Mouse (Mus musculus): Measurements from ENCODE around the gene Sema3f. TPM values are rescaled to one million over a fixed set of nuclear protein-coding genes. Genes with fewer than 3 reads are reported as not detected.

Gene Sema3f
- polyA plus RNA-seq, 1 experiment = 88.1 TPM

GRCm38 (mm10) chr9:107657144-107657543 is 53.1 kb downstream of the Sema3f start:
- Histone ChIP-seq H3K4me1 (ENCODE audit: control insufficient read depth, insufficient read depth, low read length) (no peaks in the 10 kb centered on the region), H3K4me3 (ENCODE audit: insufficient read depth, low read length) (no peak overlapping the region), H3K27ac (ENCODE audit: insufficient read depth, low read length) (no peak overlapping the region)
- TF ChIP-seq POLR2A (IDR thresholded peaks at IDR 0.05; ENCODE audit: low read depth, low read length) = no peak
- TF ChIP-seq CTCF (IDR thresholded peaks at IDR 0.05; ENCODE audit: borderline replicate concordance, insufficient read depth, low read length) = no peak

GRCm38 (mm10) chr9:107654585-107654984 is 55.7 kb downstream of the Sema3f start:
- no peak for TF ChIP-seq CTCF (IDR thresholded peaks at IDR 0.05; ENCODE audit: borderline replicate concordance, insufficient read depth, low read length)
- TF ChIP-seq POLR2A (IDR thresholded peaks at IDR 0.05; ENCODE audit: low read depth, low read length) = no peak
- Histone ChIP-seq H3K27ac (ENCODE audit: insufficient read depth, low read length) (no peak overlapping the region), H3K4me1 (ENCODE audit: control insufficient read depth, insufficient read depth, low read length) (no peaks in the 10 kb centered on the region), H3K4me3 (ENCODE audit: insufficient read depth, low read length) (no peak overlapping the region)

DNA sequence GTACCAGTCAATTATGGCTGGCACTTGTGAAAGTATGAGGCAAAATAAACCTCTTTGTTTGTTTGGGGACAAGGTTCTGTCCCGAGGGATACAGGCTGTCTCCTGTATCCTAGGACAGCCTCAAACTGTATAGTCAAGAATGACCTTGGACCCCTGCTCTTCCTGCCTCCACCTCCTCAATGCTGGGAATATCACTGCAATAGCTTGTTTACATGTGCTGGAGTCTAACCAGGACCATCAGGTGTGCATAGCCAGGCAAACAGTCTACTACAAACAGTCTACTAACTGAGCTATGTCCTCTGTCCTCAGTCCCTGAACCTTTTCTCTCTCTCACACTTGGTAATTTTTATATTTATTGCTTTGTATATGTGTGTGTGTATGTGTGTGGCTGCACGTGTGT is 56.8 kb downstream of the Sema3f start:
- H3K27ac ChIP-seq (ENCODE audit: insufficient read depth, low read length) = no peak overlapping the region
- TF ChIP-seq CTCF (IDR thresholded peaks at IDR 0.05; ENCODE audit: borderline replicate concordance, insufficient read depth, low read length) = no peak
- no peak for TF ChIP-seq POLR2A (IDR thresholded peaks at IDR 0.05; ENCODE audit: low read depth, low read length)

DNA sequence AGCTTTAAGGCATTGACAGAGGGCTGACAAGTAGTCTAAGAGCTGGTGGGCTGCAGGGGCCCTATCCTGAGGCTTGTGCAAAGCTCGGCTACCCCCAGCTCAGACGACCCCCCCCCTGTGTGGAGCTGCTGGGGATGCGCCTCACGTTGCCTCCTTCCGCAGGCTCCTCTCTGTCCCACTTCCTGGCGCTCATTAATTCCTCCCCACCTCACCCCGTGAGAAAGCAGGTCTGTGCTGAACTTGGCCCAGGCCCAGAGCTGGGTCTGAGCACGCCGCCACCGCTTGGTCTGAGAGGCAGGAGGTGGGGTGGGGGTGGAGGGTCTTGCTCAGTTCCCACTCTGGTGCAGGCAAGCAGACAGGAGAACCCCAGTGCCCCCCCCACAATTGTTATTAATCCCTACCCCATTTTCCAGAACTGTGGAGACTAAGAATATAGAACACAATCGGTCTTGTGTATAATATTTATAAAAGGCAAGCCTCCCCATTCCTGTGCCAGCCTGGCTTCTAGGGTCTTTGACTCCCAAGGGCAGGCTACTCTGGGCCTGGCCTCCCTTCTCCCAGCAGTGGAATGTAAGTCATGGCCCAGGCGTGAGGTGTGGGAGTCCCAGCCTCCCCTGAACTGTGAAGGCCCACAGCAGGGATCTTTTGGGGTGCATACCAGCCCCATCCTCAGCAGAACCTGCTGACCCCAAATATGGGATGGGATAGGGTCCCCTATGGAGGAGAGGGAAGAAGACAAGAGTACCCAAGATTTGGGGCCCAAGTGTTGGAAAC is 59.4 kb downstream of the Sema3f start:
- Histone ChIP-seq H3K27ac (ENCODE audit: insufficient read depth, low read length) (no peak overlapping the region), H3K4me1 (ENCODE audit: control insufficient read depth, insufficient read depth, low read length) (no peaks in the 10 kb centered on the region), H3K4me3 (ENCODE audit: insufficient read depth, low read length) (no peak overlapping the region)
- TF ChIP-seq POLR2A (IDR thresholded peaks at IDR 0.05; ENCODE audit: low read depth, low read length) = no peak
- no peak for TF ChIP-seq CTCF (IDR thresholded peaks at IDR 0.05; ENCODE audit: borderline replicate concordance, insufficient read depth, low read length)

More for the DNA sequence above, 56.8 kb downstream of the Sema3f start:
- Histone ChIP-seq H3K4me3 (ENCODE audit: insufficient read depth, low read length) (no peak overlapping the region), H3K4me1 (ENCODE audit: control insufficient read depth, insufficient read depth, low read length) (no peaks in the 10 kb centered on the region)

DNA sequence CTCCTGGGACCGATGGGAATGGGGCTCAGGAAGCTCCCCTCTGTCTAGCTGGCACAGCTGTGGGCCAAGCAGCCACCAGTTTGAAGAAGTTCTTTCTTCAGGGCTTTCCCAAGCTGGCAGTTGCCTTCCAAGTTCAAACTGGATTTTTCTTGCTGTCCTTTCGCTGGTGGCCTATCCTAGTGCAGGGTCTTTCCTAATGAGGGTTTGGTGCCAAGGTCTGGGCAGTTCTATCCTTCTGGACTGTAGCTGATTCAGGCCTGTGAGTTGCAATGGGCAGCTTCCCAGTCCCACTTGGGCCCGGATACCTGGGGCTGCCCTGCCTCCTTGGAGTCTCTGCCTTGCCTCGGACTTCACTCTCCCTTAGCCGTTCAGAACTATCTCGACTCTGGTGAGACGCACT is 60.0 kb downstream of the Sema3f start:
- no peak for TF ChIP-seq POLR2A (IDR thresholded peaks at IDR 0.05; ENCODE audit: low read depth, low read length)
- TF ChIP-seq CTCF (IDR thresholded peaks at IDR 0.05; ENCODE audit: borderline replicate concordance, insufficient read depth, low read length) = no peak

GRCm38 (mm10) chr9:107648767-107649166 is 61.5 kb downstream of the Sema3f start:
- no peak overlapping the region for H3K4me3 ChIP-seq (ENCODE audit: insufficient read depth, low read length)

More for the DNA sequence above, 60.0 kb downstream of the Sema3f start:
- Histone ChIP-seq H3K4me3 (ENCODE audit: insufficient read depth, low read length) (no peak overlapping the region), H3K27ac (ENCODE audit: insufficient read depth, low read length) (no peak overlapping the region), H3K4me1 (ENCODE audit: control insufficient read depth, insufficient read depth, low read length) (no peaks in the 10 kb centered on the region)

DNA sequence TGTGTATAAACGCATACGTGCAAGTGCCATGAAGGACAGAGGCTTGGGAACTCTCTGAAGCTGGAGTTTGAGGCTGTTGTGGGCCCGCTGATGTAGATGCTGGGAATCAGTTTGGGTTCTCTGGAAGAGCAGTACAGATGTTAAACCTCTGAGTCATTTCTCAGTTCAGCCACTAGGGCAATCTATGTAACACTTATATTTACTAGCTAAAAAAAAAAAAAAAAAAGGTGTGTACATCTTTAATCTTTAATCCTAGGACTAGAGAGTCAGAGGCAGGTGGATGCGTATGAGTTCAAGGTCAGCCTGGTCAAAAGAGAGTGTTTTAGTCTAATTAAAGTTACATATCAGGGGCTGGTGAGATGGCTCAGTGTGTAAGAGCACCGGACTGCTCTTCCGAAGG is 63.3 kb downstream of the Sema3f start:
- Histone ChIP-seq H3K27ac (ENCODE audit: insufficient read depth, low read length) (no peak overlapping the region), H3K4me1 (ENCODE audit: control insufficient read depth, insufficient read depth, low read length) (0 out of 2 replicates have a peak, but pooled peaks cover 5% of the 10 kb centered on the region), H3K4me3 (ENCODE audit: insufficient read depth, low read length) (no peak overlapping the region)
- TF ChIP-seq POLR2A (IDR thresholded peaks at IDR 0.05; ENCODE audit: low read depth, low read length) (no peak), CTCF (IDR thresholded peaks at IDR 0.05; ENCODE audit: borderline replicate concordance, insufficient read depth, low read length) (no peak)

More at GRCm38 (mm10) chr9:107648767-107649166, 61.5 kb downstream of the Sema3f start:
- Histone ChIP-seq H3K27ac (ENCODE audit: insufficient read depth, low read length) (no peak overlapping the region), H3K4me1 (ENCODE audit: control insufficient read depth, insufficient read depth, low read length) (0 out of 2 replicates have a peak, but pooled peaks cover 5% of the 10 kb centered on the region)
- TF ChIP-seq CTCF (IDR thresholded peaks at IDR 0.05; ENCODE audit: borderline replicate concordance, insufficient read depth, low read length) (no peak), POLR2A (IDR thresholded peaks at IDR 0.05; ENCODE audit: low read depth, low read length) (no peak)

DNA sequence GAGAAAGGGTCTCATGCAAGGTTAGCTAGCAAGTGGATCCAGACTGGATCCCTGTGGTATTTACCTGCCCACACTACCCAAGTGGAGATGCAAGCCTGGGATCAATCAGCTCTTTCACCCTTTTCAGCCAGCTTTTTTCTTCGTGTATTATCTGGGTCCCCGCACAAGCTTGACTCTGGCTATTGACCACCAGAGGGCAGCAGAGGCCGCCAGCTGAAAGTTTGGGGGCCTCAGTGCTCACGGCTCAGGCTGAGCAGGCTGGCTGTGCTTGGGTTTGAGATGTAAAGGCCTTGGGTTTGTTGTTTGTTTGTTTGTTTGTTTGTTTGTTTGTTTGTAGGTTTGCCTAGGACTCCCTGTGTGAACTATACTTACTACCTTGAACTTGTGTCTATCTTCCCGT is 64.7 kb downstream of the Sema3f start:
- 0 out of 2 replicates have a peak, but pooled peaks cover 5% of the 10 kb centered on the region for H3K4me1 ChIP-seq (ENCODE audit: control insufficient read depth, insufficient read depth, low read length)
- H3K4me3 ChIP-seq (ENCODE audit: insufficient read depth, low read length) = no peak overlapping the region
- TF ChIP-seq POLR2A (IDR thresholded peaks at IDR 0.05; ENCODE audit: low read depth, low read length) (no peak), CTCF (IDR thresholded peaks at IDR 0.05; ENCODE audit: borderline replicate concordance, insufficient read depth, low read length) (peak; percentile 80)
- no peak overlapping the region for H3K27ac ChIP-seq (ENCODE audit: insufficient read depth, low read length)

- Histone ChIP-seq H3K4me3 (ENCODE audit: insufficient read depth, low read length) (no peak overlapping the region), H3K27ac (ENCODE audit: insufficient read depth, low read length) (no peak overlapping the region), H3K4me1 (ENCODE audit: control insufficient read depth, insufficient read depth, low read length) (0 out of 2 replicates have a peak, but pooled peaks cover 5% of the 10 kb centered on the region)
- TF ChIP-seq CTCF (IDR thresholded peaks at IDR 0.05; ENCODE audit: borderline replicate concordance, insufficient read depth, low read length) (no peak), POLR2A (IDR thresholded peaks at IDR 0.05; ENCODE audit: low read depth, low read length) (no peak)
Measured at GRCm38 (mm10) chr9:107645153-107645510, 65.1 kb downstream of the Sema3f start.

DNA sequence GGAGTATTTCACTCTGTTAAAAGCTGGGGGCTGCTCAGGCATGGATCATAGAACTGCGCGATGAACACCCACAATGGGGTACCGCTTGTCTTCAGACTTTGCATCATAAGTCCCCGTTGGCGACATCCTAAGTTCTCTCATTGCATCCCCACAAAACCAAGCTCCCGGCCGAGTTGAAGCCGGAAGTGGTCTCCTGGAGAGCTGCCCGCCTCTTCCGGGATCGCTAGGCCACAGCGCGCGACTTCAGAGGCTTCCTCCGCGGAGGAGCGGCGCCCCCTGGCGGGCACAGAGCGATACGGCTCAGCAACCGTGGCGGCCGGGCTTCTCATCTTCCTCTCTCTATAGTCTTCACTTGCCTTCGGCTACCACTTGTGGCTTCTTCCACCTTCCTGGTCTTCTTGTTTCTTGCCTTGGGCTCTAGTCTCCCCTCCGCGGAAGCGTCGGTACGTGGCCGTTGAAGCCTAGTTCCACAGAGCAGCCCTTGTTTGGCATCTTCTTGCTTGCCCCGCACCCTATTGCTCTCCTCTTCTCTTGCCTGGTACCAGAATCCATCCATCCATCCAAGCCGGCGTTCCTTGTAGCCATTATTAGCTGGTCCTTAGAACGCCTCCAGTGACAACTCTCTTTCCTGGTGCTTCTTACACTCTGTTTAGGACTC is 65.7 kb downstream of the Sema3f start:
- H3K4me3 ChIP-seq (ENCODE audit: insufficient read depth, low read length) = peak overlapping the region; percentile 17
- no peak overlapping the region for H3K27ac ChIP-seq (ENCODE audit: insufficient read depth, low read length)
- TF ChIP-seq CTCF (IDR thresholded peaks at IDR 0.05; ENCODE audit: borderline replicate concordance, insufficient read depth, low read length) (peak; percentile 81), POLR2A (IDR thresholded peaks at IDR 0.05; ENCODE audit: low read depth, low read length) (peak; percentile 73)
- 0 out of 2 replicates have a peak, but pooled peaks cover 5% of the 10 kb centered on the region for H3K4me1 ChIP-seq (ENCODE audit: control insufficient read depth, insufficient read depth, low read length)
